Mouse (Mus musculus) MEL (cell line): Measurements from ENCODE around the gene Mbd3. TPM values are rescaled to one million over a fixed set of nuclear protein-coding genes. Genes with fewer than 3 reads are reported as not detected.

Experiments
- DNase-seq: peaks from one replicate; pipeline ENCODE4 v3.0.0; 2011; ENCODE audit warnings: low read depth, low spot score
- H3K27ac ChIP-seq: 2 replicates; pipeline ENCODE4 v1.5.1; 2012; ENCODE audit warnings: low read depth, mild to moderate bottlenecking, control low read depth, low read length, moderate library complexity; ENCODE audit not compliant: control insufficient read depth
- H3K27me3 ChIP-seq, 2 experiments: fragments of 150-350 bp in 1 of 2; sonication (generic) in 1 of 2; 2 replicates each; pipeline ENCODE4 v1.6.1; 2012; ENCODE audit warnings: low read length in 2 of 2, mild to moderate bottlenecking in 2 of 2, improper control_type of control experiment in 1 of 2, moderate library complexity in 1 of 2; ENCODE audit not compliant: insufficient read depth in 2 of 2, control insufficient read depth in 1 of 2
- H3K36me3 ChIP-seq, 2 experiments: 2 replicates each; pipeline ENCODE4 v1.6.1; 2012 to 2014; ENCODE audit warnings: low read length in 2 of 2, improper control_type of control experiment in 1 of 2, inconsistent platforms in 1 of 2, mild to moderate bottlenecking in 1 of 2; ENCODE audit not compliant: insufficient read depth in 2 of 2, control insufficient read depth in 1 of 2
- H3K4me1 ChIP-seq, 2 experiments: fragments of 150-350 bp in 1 of 2; sonication (generic) in 1 of 2; 2 replicates each; pipeline ENCODE4 v1.6.1; 2012; ENCODE audit warnings: low read length in 2 of 2, improper control_type of control experiment in 1 of 2, mild to moderate bottlenecking in 1 of 2; ENCODE audit not compliant: insufficient read depth in 2 of 2, control insufficient read depth in 1 of 2
- H3K4me3 ChIP-seq, 2 experiments: fragments of 150-350 bp in 1 of 2; sonication (generic) in 1 of 2; 2 replicates each; pipeline ENCODE4 v1.5.1; 2012; ENCODE audit warnings: low read depth in 2 of 2, low read length in 2 of 2, mild to moderate bottlenecking in 2 of 2, moderate library complexity in 2 of 2, control low read depth in 1 of 2, improper control_type of control experiment in 1 of 2; ENCODE audit not compliant: control insufficient read depth in 1 of 2, insufficient read depth in 1 of 2
- H3K79me2 ChIP-seq: 2 replicates; pipeline ENCODE4 v1.6.1; 2012; ENCODE audit warnings: mild to moderate bottlenecking, low read length, moderate library complexity; ENCODE audit not compliant: control insufficient read depth, poor library complexity, insufficient read depth
- H3K9ac ChIP-seq: 2 replicates; pipeline ENCODE4 v1.6.1; 2012; ENCODE audit warnings: low read depth, mild to moderate bottlenecking, control low read depth, low read length, moderate library complexity; ENCODE audit not compliant: control insufficient read depth, poor library complexity, severe bottlenecking
- H3K9me3 ChIP-seq: fragments of 150-350 bp; sonication (generic); replicated peaks from 2 replicates; pipeline ENCODE4 v1.6.1; 2012; ENCODE audit warnings: mild to moderate bottlenecking, low read length, improper control_type of control experiment, moderate library complexity; ENCODE audit not compliant: insufficient read depth
- BHLHE40 ChIP-seq: IDR thresholded peaks from 2 replicates; pipeline ENCODE4 v1.6.1; 2012; ENCODE audit warnings: low read depth, mild to moderate bottlenecking, inconsistent platforms, low read length, improper control_type of control experiment, borderline replicate concordance
- CHD1 ChIP-seq: IDR thresholded peaks from 2 replicates; pipeline ENCODE4 v1.6.1; 2012; ENCODE audit warnings: low read depth, mild to moderate bottlenecking, inconsistent platforms, low read length, improper control_type of control experiment
- CHD2 ChIP-seq: IDR thresholded peaks from 2 replicates; pipeline ENCODE4 v1.6.1; 2011; ENCODE audit warnings: low read length, improper control_type of control experiment
- CTCF ChIP-seq, 3 experiments: IDR thresholded peaks in 2 of 3; conservative IDR thresholded peaks in 1 of 3; 2 replicates each; pipeline ENCODE4 v1.5.1; 2011 to 2012; ENCODE audit warnings: low read length in 3 of 3, low read depth in 2 of 3, mild to moderate bottlenecking in 2 of 3, improper control_type of control experiment in 1 of 3, inconsistent platforms in 1 of 3, mixed read lengths in 1 of 3, moderate library complexity in 1 of 3; ENCODE audit not compliant: control insufficient read depth in 1 of 3, insufficient read depth in 1 of 3, poor library complexity in 1 of 3, severe bottlenecking in 1 of 3
- E2F4 ChIP-seq: IDR thresholded peaks from 2 replicates; pipeline ENCODE4 v1.6.1; 2011; ENCODE audit warnings: low read depth, low read length, improper control_type of control experiment, borderline replicate concordance
- ELF1 ChIP-seq: IDR thresholded peaks from 2 replicates; pipeline ENCODE4 v1.6.1; 2014; ENCODE audit warnings: low read depth, mild to moderate bottlenecking, inconsistent platforms, low read length, improper control_type of control experiment, moderate library complexity
- EP300 ChIP-seq, 2 experiments: IDR thresholded peaks; 2 replicates each; pipeline ENCODE4 v1.6.1; 2011; ENCODE audit warnings: improper control_type of control experiment in 2 of 2, low read length in 2 of 2, low read depth in 1 of 2, mild to moderate bottlenecking in 1 of 2
- ETS1 ChIP-seq: IDR thresholded peaks from 2 replicates; pipeline ENCODE4 v1.6.1; 2012; ENCODE audit warnings: low read depth, mild to moderate bottlenecking, inconsistent platforms, low read length, improper control_type of control experiment, moderate library complexity
- GABPA ChIP-seq: IDR thresholded peaks from 2 replicates; pipeline ENCODE4 v1.6.1; 2012; ENCODE audit warnings: low read depth, mild to moderate bottlenecking, inconsistent platforms, low read length, improper control_type of control experiment, moderate library complexity
- GATA1 ChIP-seq: IDR thresholded peaks from 2 replicates; pipeline ENCODE4 v1.6.1; 2011; ENCODE audit warnings: low read depth, low read length, improper control_type of control experiment
- HCFC1 ChIP-seq: IDR thresholded peaks from 2 replicates; pipeline ENCODE4 v1.6.1; 2012; ENCODE audit warnings: low read depth, mild to moderate bottlenecking, inconsistent platforms, low read length, improper control_type of control experiment, moderate library complexity
- JUND ChIP-seq: IDR thresholded peaks from 2 replicates; pipeline ENCODE4 v1.6.1; 2011; ENCODE audit warnings: low read depth, mild to moderate bottlenecking, improper control_type of control experiment, low read length
- KAT2A ChIP-seq: conservative IDR thresholded peaks from 2 replicates; pipeline ENCODE4 v1.6.1; 2012; ENCODE audit warnings: low read depth, low read length, improper control_type of control experiment, inconsistent platforms
- MAFK ChIP-seq: IDR thresholded peaks from 2 replicates; pipeline ENCODE4 v1.6.1; 2011; ENCODE audit warnings: low read depth, mild to moderate bottlenecking, low read length, improper control_type of control experiment, borderline replicate concordance
- MAX ChIP-seq: IDR thresholded peaks from 2 replicates; pipeline ENCODE4 v1.6.1; 2011; ENCODE audit warnings: low read length, improper control_type of control experiment
- MAZ ChIP-seq: IDR thresholded peaks from 2 replicates; pipeline ENCODE4 v1.6.1; 2012; ENCODE audit warnings: low read depth, mild to moderate bottlenecking, inconsistent platforms, low read length, improper control_type of control experiment
- MEF2A ChIP-seq: IDR thresholded peaks from 2 replicates; pipeline ENCODE4 v1.6.1; 2014; ENCODE audit warnings: low read depth, mild to moderate bottlenecking, inconsistent platforms, low read length, improper control_type of control experiment; ENCODE audit not compliant: poor library complexity, insufficient replicate concordance, severe bottlenecking; ENCODE audit errors: extremely low read depth
- MXI1 ChIP-seq: IDR thresholded peaks from 2 replicates; pipeline ENCODE4 v1.6.1; 2011; ENCODE audit warnings: mild to moderate bottlenecking, low read depth, low read length, improper control_type of control experiment
- MYB ChIP-seq: IDR thresholded peaks from 2 replicates; pipeline ENCODE4 v1.6.1; 2011; ENCODE audit warnings: mild to moderate bottlenecking, low read depth, low read length, improper control_type of control experiment
- MYC ChIP-seq: IDR thresholded peaks from 2 replicates; pipeline ENCODE4 v1.6.1; 2011; ENCODE audit warnings: low read depth, mild to moderate bottlenecking, low read length, improper control_type of control experiment, moderate library complexity
- NELFE ChIP-seq: IDR thresholded peaks from 2 replicates; pipeline ENCODE4 v1.6.1; 2011; ENCODE audit warnings: low read depth, low read length, improper control_type of control experiment
- NRF1 ChIP-seq: IDR thresholded peaks from 2 replicates; pipeline ENCODE4 v1.6.1; 2014; ENCODE audit warnings: low read depth, mild to moderate bottlenecking, inconsistent platforms, low read length, improper control_type of control experiment, moderate library complexity; ENCODE audit not compliant: poor library complexity, insufficient read depth, severe bottlenecking
- POLR2A ChIP-seq, 2 experiments: IDR thresholded peaks; 2 replicates each; pipeline ENCODE4 v1.6.1; 2011 to 2012; ENCODE audit warnings: low read length in 2 of 2, mild to moderate bottlenecking in 2 of 2, control low read depth in 1 of 2, improper control_type of control experiment in 1 of 2, low read depth in 1 of 2, moderate library complexity in 1 of 2; ENCODE audit not compliant: control insufficient read depth in 1 of 2, insufficient read depth in 1 of 2, poor library complexity in 1 of 2
- POLR2AphosphoS2 ChIP-seq: IDR thresholded peaks from 2 replicates; pipeline ENCODE4 v1.6.1; 2011; ENCODE audit warnings: low read length, improper control_type of control experiment
- POLR2AphosphoS5 ChIP-seq: IDR thresholded peaks from 2 replicates; pipeline ENCODE4 v1.6.1; 2012; ENCODE audit warnings: low read depth, borderline replicate concordance, mild to moderate bottlenecking, inconsistent platforms, low read length, moderate library complexity, mixed read lengths
- RAD21 ChIP-seq: IDR thresholded peaks from 2 replicates; pipeline ENCODE4 v1.6.1; 2011; ENCODE audit warnings: mild to moderate bottlenecking, low read depth, low read length, improper control_type of control experiment
- SIN3A ChIP-seq: IDR thresholded peaks from 2 replicates; pipeline ENCODE4 v1.6.1; 2012; ENCODE audit warnings: low read length, improper control_type of control experiment, inconsistent platforms
- SMC3 ChIP-seq: IDR thresholded peaks from 2 replicates; pipeline ENCODE4 v1.6.1; 2011; ENCODE audit warnings: low read depth, low read length, improper control_type of control experiment
- TAL1 ChIP-seq: IDR thresholded peaks from 2 replicates; pipeline ENCODE4 v1.6.1; 2012; ENCODE audit warnings: mild to moderate bottlenecking, inconsistent platforms, low read length, moderate library complexity, mixed read lengths
- TBP ChIP-seq: IDR thresholded peaks from 2 replicates; pipeline ENCODE4 v1.8.0; 2011; ENCODE audit warnings: low read depth, low read length, improper control_type of control experiment
- TCF12 ChIP-seq: IDR thresholded peaks from 2 replicates; pipeline ENCODE4 v1.6.1; 2014; ENCODE audit warnings: low read depth, mild to moderate bottlenecking, inconsistent platforms, low read length, improper control_type of control experiment, moderate library complexity
- UBTF ChIP-seq: IDR thresholded peaks from 2 replicates; pipeline ENCODE4 v1.6.1; 2012; ENCODE audit warnings: low read depth, mild to moderate bottlenecking, inconsistent platforms, low read length, improper control_type of control experiment, moderate library complexity, borderline replicate concordance; ENCODE audit not compliant: insufficient read depth
- USF2 ChIP-seq, 2 experiments: IDR thresholded peaks; 2 replicates each; pipeline ENCODE4 v1.6.1; 2011 to 2012; ENCODE audit warnings: improper control_type of control experiment in 2 of 2, low read length in 2 of 2, borderline replicate concordance in 1 of 2, inconsistent platforms in 1 of 2, low read depth in 1 of 2, mild to moderate bottlenecking in 1 of 2; ENCODE audit not compliant: insufficient read depth in 1 of 2
- ZC3H11A ChIP-seq: IDR thresholded peaks from 2 replicates; pipeline ENCODE4 v1.6.1; 2012; ENCODE audit warnings: low read depth, mild to moderate bottlenecking, inconsistent platforms, low read length, improper control_type of control experiment
- ZKSCAN1 ChIP-seq: IDR thresholded peaks from 2 replicates; pipeline ENCODE4 v1.6.1; 2012; ENCODE audit warnings: low read depth, mild to moderate bottlenecking, inconsistent platforms, low read length, improper control_type of control experiment, moderate library complexity
- ZMIZ1 ChIP-seq: IDR thresholded peaks from 2 replicates; pipeline ENCODE4 v1.6.1; 2012; ENCODE audit warnings: low read depth, mild to moderate bottlenecking, inconsistent platforms, low read length, improper control_type of control experiment, moderate library complexity
- ZNF384 ChIP-seq: IDR thresholded peaks from 2 replicates; pipeline ENCODE4 v1.6.1; 2012; ENCODE audit warnings: low read depth, mild to moderate bottlenecking, inconsistent platforms, low read length, improper control_type of control experiment
- polyA plus RNA-seq, 2 experiments: library from polyadenylated mRNA; stranded (reverse) in 1 of 2; unstranded in 1 of 2; fragments of >175 nt in 1 of 2; fragments of >200 nt in 1 of 2; gene quantifications; 2 replicates each; pipeline versions ENCODE4 v1.2.1 to v1.2.4; 2012; ENCODE audit warnings: low replicate concordance in 2 of 2, low read depth in 1 of 2; ENCODE audit not compliant: insufficient read length in 2 of 2, insufficient read depth in 1 of 2, missing spikeins in 1 of 2
- total RNA-seq: library from RNA; depleted of rRNA; stranded (reverse); fragments of 300-350 nt; gene quantifications from 2 replicates; pipeline ENCODE4 v1.2.3, GENCODE M21; 2012

Mbd3 gene
- total and polyA plus RNA-seq, 3 experiments, result 81.4 to 289 TPM; not detected in 1

DNA sequence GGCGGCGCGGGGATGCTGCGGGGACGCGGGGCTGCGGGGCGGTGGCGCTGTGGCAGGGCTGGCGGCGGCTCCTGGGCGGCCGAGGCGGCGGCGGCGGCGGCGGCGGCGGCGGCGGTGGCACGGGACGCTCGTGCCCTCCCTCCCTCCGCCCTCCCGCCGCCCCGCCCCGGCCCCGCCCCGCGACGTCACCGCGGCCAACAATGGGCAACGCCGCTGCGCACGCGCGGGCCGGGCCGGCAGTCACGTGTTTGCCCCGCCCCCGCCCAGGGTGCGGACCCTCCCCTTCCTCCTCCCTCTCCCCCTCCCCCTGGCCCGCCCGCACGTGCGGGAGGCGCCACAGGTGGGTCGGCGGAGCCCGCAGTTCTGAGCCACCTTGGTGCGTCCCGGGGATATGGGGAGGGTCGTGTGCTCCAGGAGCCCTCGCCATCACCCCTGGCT is 11.8 kb downstream of the Mbd3 start, which contains the start of gene Mex3d:
Gene Mex3d, minus strand, starts transcription at position 138 of the 438 bp plus-strand sequence.
- Histone ChIP-seq H3K36me3 (peaks cover 0 to 22% of the 10 kb centered on the region in 2 experiments; a peak in 2 of 4 replicates), H3K4me1 (peaks cover 9 to 39% of the 10 kb centered on the region in 2 experiments), H3K9me3 (no peaks in the 10 kb centered on the region), H3K9ac (peak within 1 kb of the TSS; percentile 81), H3K4me3 (peak within 1 kb of the TSS; percentile 61 to 93), H3K27me3 (no peaks in the 10 kb centered on the region), H3K27ac (peak within 1 kb of the TSS; percentile 43), H3K79me2 (peaks cover 17% of the 10 kb centered on the region)
- peak; percentile 87 for DNase-seq
- TF ChIP-seq NRF1 (peak; percentile 80), NELFE (peak; percentile 74), ZKSCAN1 (no peak), MYC (0 out of 2 replicates have a peak, but pooled peaks have one; percentile 58), EP300 (IDR thresholded peaks at IDR 0.05; ENCODE audit: low read depth in 1 of 2, low read length in 2 of 2) (no peak), ZNF384 (no peak), SIN3A (peak; percentile 53), MAFK (no peak), GABPA (no peak), HCFC1 (0 out of 2 replicates have a peak, but pooled peaks have one; percentile 43), MEF2A (no peak), TBP (no peak), ZC3H11A (no peak), UBTF (no peak), SMC3 (no peak), TCF12 (0 out of 2 replicates have a peak, but pooled peaks have one; percentile 19), CHD1 (no peak), ZMIZ1 (no peak), BHLHE40 (peak; percentile 98), MAX (peak; percentile 46; the same call in 1 of the 2 replicates), RAD21 (no peak), JUND (no peak), MXI1 (peak; percentile 86), POLR2A (IDR thresholded peaks at IDR 0.05; ENCODE audit: control insufficient read depth in 1 of 2, insufficient read depth in 1 of 2, low read depth in 1 of 2, low read length in 2 of 2, poor library complexity in 1 of 2) (peak; percentile 73 to 76; a peak in 3 of 4 replicates), ELF1 (no peak), POLR2AphosphoS2 (0 out of 2 replicates have a peak, but pooled peaks have one; percentile 43), USF2 (IDR thresholded peaks at IDR 0.05; ENCODE audit: borderline replicate concordance in 1 of 2, insufficient read depth in 1 of 2, low read depth in 1 of 2, low read length in 2 of 2) (0 out of 4 replicates have a peak, but pooled peaks of 1 of the 2 experiments have one; percentile 49), CTCF (IDR thresholded peaks at IDR 0.05 in 2 of 3, conservative IDR thresholded peaks at IDR 0.05 in 1 of 3; ENCODE audit: control insufficient read depth in 1 of 3, insufficient read depth in 1 of 3, low read depth in 2 of 3, low read length in 3 of 3, poor library complexity in 1 of 3, severe bottlenecking in 1 of 3) (no peak), MAZ (peak; percentile 82; the same call in 1 of the 2 replicates), KAT2A (no peak), CHD2 (no peak), MYB (no peak), ETS1 (peak; percentile 48; the same call in 1 of the 2 replicates), TAL1 (no peak), E2F4 (no peak), POLR2AphosphoS5 (no peak), GATA1 (no peak)
